Mouse (Mus musculus) cerebellum, adult 11 months (tissue): ENCODE data around the gene Iscu.
A peak's percentile ranks its signal among the peaks of the same experiment; 100 is the strongest.
"Not testable (repeated sequence)": the region's sequence is repeated elsewhere in the genome, so short reads cannot be mapped to it uniquely, and the experiment has no call there.

Source experiments
- DNase-seq: peaks from one replicate; pipeline ENCODE4 v3.0.0; 2022

Gene Iscu

GRCm38 (mm10) chr5:113789075-113789788 is 16.7 kb downstream of the Iscu start:
- no peak for DNase-seq

- no peak for DNase-seq
Observed at GRCm38 (mm10) chr5:113790453-113791196, 18.1 kb downstream of the Iscu start.

- DNase-seq = no peak
Observed at GRCm38 (mm10) chr5:113791197-113792095, 18.9 kb downstream of the Iscu start.

GRCm38 (mm10) chr5:113796401-113797148 is 24.0 kb downstream of the Iscu start:
- DNase-seq = no peak

- DNase-seq = no peak
Observed at GRCm38 (mm10) chr5:113797149-113797882, 24.8 kb downstream of the Iscu start.

GRCm38 (mm10) chr5:113798525-113798924 is 26.0 kb downstream of the Iscu start:
- no peak for DNase-seq

GRCm38 (mm10) chr5:113799691-113800090 is 27.1 kb downstream of the Iscu start:
- no peak for DNase-seq

- no peak for DNase-seq
Observed at GRCm38 (mm10) chr5:113800280-113800679, 27.7 kb downstream of the Iscu start, which contains the start of gene Tmem119. TSS of gene Tmem119 (minus strand) at chr5:113800516.

- DNase-seq = no peak
Observed at GRCm38 (mm10) chr5:113804395-113804966, 31.9 kb downstream of the Iscu start.

GRCm38 (mm10) chr5:113805301-113805700 is 32.8 kb downstream of the Iscu start:
- no peak for DNase-seq

GRCm38 (mm10) chr5:113806414-113806813 is 33.9 kb downstream of the Iscu start:
- DNase-seq = no peak

GRCm38 (mm10) chr5:113807712-113808111 is 35.2 kb downstream of the Iscu start:
- no peak for DNase-seq

GRCm38 (mm10) chr5:113808177-113808576 is 35.6 kb downstream of the Iscu start:
- no peak for DNase-seq

- no peak for DNase-seq
Observed at GRCm38 (mm10) chr5:113810111-113810510, 37.6 kb downstream of the Iscu start.

- DNase-seq = not testable (repeated sequence)
Observed at GRCm38 (mm10) chr5:113811824-113812420, 39.4 kb downstream of the Iscu start.

GRCm38 (mm10) chr5:113812638-113813037 is 40.1 kb downstream of the Iscu start:
- no peak for DNase-seq

- DNase-seq = no peak
Observed at GRCm38 (mm10) chr5:113813608-113814007, 41.1 kb downstream of the Iscu start.

- DNase-seq = no peak
Observed at GRCm38 (mm10) chr5:113814111-113815040, 41.8 kb downstream of the Iscu start.

- no peak for DNase-seq
Observed at GRCm38 (mm10) chr5:113815041-113815389, 42.5 kb downstream of the Iscu start.

GRCm38 (mm10) chr5:113815638-113816152 is 43.1 kb downstream of the Iscu start:
- DNase-seq = peak; percentile 57
